In genomic region chr17:27027460-27028283, GRCm38 (mm10) we compare ENCODE assay signal across 7 mouse cellular contexts. TPM values are rescaled to one million over a fixed set of nuclear protein-coding genes. Genes with fewer than 3 reads are reported as not detected.
DNase-seq lines count a peak whose midpoint lies in the region; ATAC-seq and TF ChIP-seq lines count a peak whose summit lies in the region.

No protein-coding gene starts in this region.

- TF ChIP-seq CTCF in kidney, adult 2 months (conservative IDR thresholded peaks at IDR 0.05; ENCODE audit: insufficient read depth, insufficient read length, low read depth, low read length) = no peak
- no peak; the same call in 1 of the 2 replicates for TF ChIP-seq CTCF in lung, postnatal 0 days (IDR thresholded peaks at IDR 0.05)

- H3K4me2 ChIP-seq in lung, postnatal 0 days (replicated peaks; ENCODE audit: low read depth, low read length) = peak overlapping the region; percentile 83

- peak overlapping the region; percentile 90 for H3K9ac ChIP-seq in lung, postnatal 0 days (replicated peaks; ENCODE audit: low read depth)

- peak; percentile 47 for ATAC-seq in lung, postnatal 0 days

- no peak for TF ChIP-seq POLR2A in kidney, adult 2 months (IDR thresholded peaks at IDR 0.05; ENCODE audit: low read depth, low read length)

- 9% methylated on average over 12 of the region's 12 CpGs for WGBS in kidney, adult 2 months
- WGBS in lung, postnatal 0 days = 15% methylated on average over 12 of the region's 12 CpGs

- peak overlapping the region; percentile 67 for H3K27ac ChIP-seq in kidney, adult 2 months (ENCODE audit: insufficient read depth, low read depth, low read length)
- H3K27ac ChIP-seq in lung, postnatal 0 days (ENCODE audit: low read length) = peak overlapping the region; percentile 83

- no peaks in the 10 kb centered on the region; the same call in 1 of the 2 replicates for H3K4me1 ChIP-seq in kidney, adult 2 months (ENCODE audit: control insufficient read depth, insufficient read depth, low read length)
- no peaks in the 10 kb centered on the region; the same call in 1 of the 2 replicates for H3K4me1 ChIP-seq in lung, postnatal 0 days (ENCODE audit: insufficient read depth, low read depth, low read length)

- H3K36me3 ChIP-seq in kidney, adult 2 months (ENCODE audit: control insufficient read depth, insufficient read depth, low read length) = no peaks in the 10 kb centered on the region
- H3K36me3 ChIP-seq in lung, postnatal 0 days (ENCODE audit: insufficient read depth, low read length) = 0 out of 2 replicates have a peak, but pooled peaks cover 3% of the 10 kb centered on the region

- peak; percentile 74 for DNase-seq in 3134 (ENCODE audit: extremely low read depth, insufficient read length, low spot score)
- peak; percentile 57 to 59 for DNase-seq in B cell, adult 2 months
- DNase-seq in cerebellum, adult 8-10 months = peak; percentile 44
- peak; percentile 58 for DNase-seq in heart, adult 8-10 months (ENCODE audit: low spot score)
- peak; percentile 70 for DNase-seq in kidney, adult 2 months
- peak; percentile 77 for DNase-seq in lung, postnatal 0 days (ENCODE audit: low spot score)
- DNase-seq in spleen, postnatal 10 days (ENCODE audit: low spot score in 2 of 2) = peak; percentile 59 to 70

- no peak for TF ChIP-seq EP300 in lung, postnatal 0 days (IDR thresholded peaks at IDR 0.05)

- peak overlapping the region; percentile 93 for H3K4me3 ChIP-seq in kidney, adult 2 months (ENCODE audit: insufficient read depth, low read depth, low read length)
- H3K4me3 ChIP-seq in lung, postnatal 0 days (ENCODE audit: low read depth, low read length) = peak overlapping the region; percentile 68

- H3K27me3 ChIP-seq in kidney, adult 2 months (replicated peaks; ENCODE audit: control insufficient read depth, insufficient read depth, low read length) = no peaks in the 10 kb centered on the region
- H3K27me3 ChIP-seq in lung, postnatal 0 days (replicated peaks; ENCODE audit: insufficient read depth, low read length) = no peaks in the 10 kb centered on the region

- no peaks in the 10 kb centered on the region for H3K9me3 ChIP-seq in lung, postnatal 0 days (ENCODE audit: low read length)

RNA-seq across cellular contexts. Expression of gene Bak1, which starts 1.1 kb away (rescaled TPM):
- 10 to 100 TPM; 11.0 to 15.9 (median 13.7) TPM for total RNA-seq in heart, adult 8-10 months (2022)
- polyA plus RNA-seq in kidney, adult 2 months (2012; rRNA removed) = 36.6 and 39.4 TPM in 2 replicates
- 3.8 and 4.0 TPM in 2 replicates for polyA plus RNA-seq in lung, postnatal 0 days (2015; fragmentation: Nextera tagmentation; extraction: Ambion mirVana)

RNA-seq across cellular contexts. Expression of gene Itpr3, which starts 29.4 kb away (rescaled TPM):
- total RNA-seq in heart, adult 8-10 months (2022) = 1 to 10 TPM; 5.0 to 8.7 (median 6.8) TPM
- 4.4 and 6.9 TPM in 2 replicates for polyA plus RNA-seq in kidney, adult 2 months (2012; rRNA removed)
- 3.6 and 3.9 TPM in 2 replicates for polyA plus RNA-seq in lung, postnatal 0 days (2015; fragmentation: Nextera tagmentation; extraction: Ambion mirVana)

RNA-seq across cellular contexts. Expression of gene Zbtb9, which starts 54.7 kb away (rescaled TPM):
- 1 to 10 TPM in 3 of 4 experiments, not detected in 1; 1.5 to 3.4 (median 2.2) TPM for total RNA-seq in heart, adult 8-10 months (2022)
- 6.5 and 10.0 TPM in 2 replicates for polyA plus RNA-seq in kidney, adult 2 months (2012; rRNA removed)
- 9.3 and 9.9 TPM in 2 replicates for polyA plus RNA-seq in lung, postnatal 0 days (2015; fragmentation: Nextera tagmentation; extraction: Ambion mirVana)

Comparison
In these comparisons a context has a peak if more than half of its experiments do, and no peak if none do; other contexts are left out.
1. Peak in every context shown above with its lines: DNase-seq, ATAC-seq, H3K4me3 ChIP-seq and H3K27ac ChIP-seq.